Mouse (Mus musculus): Measurements from ENCODE around the gene Fcer1a. TPM values are rescaled to one million over a fixed set of nuclear protein-coding genes. Genes with fewer than 3 reads are reported as not detected.
"Not testable (repeated sequence)": the region's sequence is repeated elsewhere in the genome, so short reads cannot be mapped to it uniquely, and the experiment has no call there.

The Fcer1a gene
- total RNA-seq (2015; ENCODE audit: low replicate concordance) = 8.8 and 17.1 TPM in 2 replicates
- total RNA-seq (2017; ENCODE audit: low replicate concordance) = 10.3 and 10.5 TPM in 2 replicates

GRCm38 (mm10) chr1:173227081-173227480 is at the start of gene Fcer1a:
Fcer1a (minus strand) TSS chr1:173227214.
- ATAC-seq (replicated peaks; ENCODE audit: low FRiP score, poor library complexity, severe bottlenecking) = no peak

DNA sequence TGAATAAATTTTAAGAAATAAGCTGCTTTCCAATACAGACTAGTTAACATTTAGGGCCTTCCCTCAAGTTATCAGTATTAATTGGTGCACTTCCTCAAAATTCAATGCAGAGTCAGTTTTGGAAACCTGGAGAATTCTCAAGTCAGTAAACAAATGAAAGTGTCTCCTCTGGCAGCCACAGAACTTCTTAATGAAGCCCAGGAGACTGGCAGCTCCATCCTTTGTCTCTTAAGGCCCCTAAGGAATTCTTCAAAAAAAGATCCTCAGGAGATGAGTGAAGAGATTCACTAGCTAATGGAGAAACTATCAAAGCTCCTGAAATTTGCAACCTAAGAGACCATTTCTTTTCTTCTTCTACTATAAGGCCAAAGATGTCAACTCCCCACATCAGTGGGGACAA is 38.7 kb upstream of the Fcer1a start, which contains the start of gene Olfr418:
Olfr418 (plus strand) TSS at position 301 of the 400 bp plus-strand sequence.
- no peak for ATAC-seq (replicated peaks; ENCODE audit: low FRiP score, poor library complexity, severe bottlenecking)

- ATAC-seq (replicated peaks; ENCODE audit: low FRiP score, poor library complexity, severe bottlenecking) = no peak
Measured at GRCm38 (mm10) chr1:173249888-173250287, 22.9 kb upstream of the Fcer1a start.

DNA sequence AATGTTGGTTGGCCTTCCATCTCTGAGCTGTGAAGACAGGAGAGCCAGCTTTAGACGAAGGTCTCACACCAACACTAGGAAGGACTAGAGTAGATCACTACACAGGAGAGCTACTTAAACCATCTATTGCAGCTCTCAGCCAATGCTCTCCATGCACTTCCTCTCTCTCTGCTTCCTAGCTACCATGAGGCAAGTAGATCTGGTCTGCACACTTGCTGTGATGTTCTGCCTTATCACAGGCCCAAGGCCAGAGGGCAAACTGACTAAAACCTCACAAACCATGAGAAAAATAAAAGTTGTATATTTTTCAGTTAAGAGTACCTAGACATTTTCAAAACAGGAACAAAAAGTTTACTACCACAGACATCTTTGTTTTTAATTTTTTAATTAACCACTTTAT is 10.0 kb upstream of the Fcer1a start:
- ATAC-seq (replicated peaks; ENCODE audit: low FRiP score, poor library complexity, severe bottlenecking) = not testable (repeated sequence)

DNA sequence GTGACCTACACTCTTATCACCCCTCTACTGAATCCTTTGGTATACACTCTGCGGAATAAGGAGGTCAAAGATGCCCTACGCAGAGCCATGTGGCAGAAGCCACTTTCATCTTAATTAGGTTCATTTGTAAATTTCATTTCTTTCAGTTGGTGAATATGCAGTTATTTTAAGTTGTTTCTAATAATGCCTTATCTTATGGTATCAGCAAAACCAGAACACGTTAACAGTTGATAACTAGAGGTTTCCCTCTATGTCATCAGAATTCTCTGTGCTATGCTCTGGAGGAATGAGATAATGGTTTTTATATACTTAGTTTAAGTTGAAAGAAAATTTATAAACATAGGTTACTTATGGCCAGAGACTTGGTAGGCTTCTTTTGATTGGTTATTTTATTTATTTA is 10.5 kb downstream of the Fcer1a start:
- no peak for ATAC-seq (replicated peaks; ENCODE audit: low FRiP score, poor library complexity, severe bottlenecking)

DNA sequence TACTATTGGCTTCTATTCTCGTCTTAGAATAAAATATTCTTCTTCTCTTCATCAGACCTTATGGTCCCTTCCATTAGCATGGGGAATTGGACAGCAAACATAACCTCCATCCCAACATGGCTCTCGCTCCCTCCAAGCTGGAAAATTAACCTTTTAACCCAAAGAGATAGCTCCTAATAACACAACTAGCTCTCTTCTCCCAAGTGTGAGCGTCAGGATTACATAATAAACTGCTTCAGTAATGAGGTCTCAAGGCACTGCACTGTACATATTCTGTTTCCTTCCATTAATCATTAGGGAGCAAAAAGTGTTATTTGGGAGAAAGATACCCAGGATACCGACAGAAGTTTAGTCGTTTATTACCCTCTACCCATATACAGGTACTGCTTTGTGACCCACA is 14.9 kb downstream of the Fcer1a start, which contains the start of gene Olfr1404:
Olfr1404 (plus strand) TSS at position 301 of the 400 bp plus-strand sequence.
- ATAC-seq (replicated peaks; ENCODE audit: low FRiP score, poor library complexity, severe bottlenecking) = no peak

DNA sequence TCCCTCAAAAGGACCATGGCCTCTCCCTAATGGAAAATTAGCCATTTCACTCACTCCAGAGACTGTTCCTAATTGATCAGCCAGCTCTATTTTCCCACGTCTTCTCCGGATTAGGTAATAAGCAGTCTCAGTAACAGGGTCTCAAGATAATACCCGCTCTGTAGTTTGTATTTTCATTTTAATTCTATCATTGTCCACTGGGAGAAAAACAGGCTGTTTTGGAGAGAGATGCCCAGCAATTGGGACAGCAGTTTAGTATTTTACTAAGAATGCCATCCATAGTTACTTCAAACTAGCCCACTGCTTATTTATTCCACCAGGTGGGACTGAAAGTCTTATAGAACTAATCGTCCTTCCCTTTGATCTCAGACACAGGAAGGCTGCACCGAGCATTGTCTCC is 29.5 kb downstream of the Fcer1a start, which contains the start of gene Olfr218:
Olfr218 (plus strand) TSS at position 301 of the 400 bp plus-strand sequence.
- ATAC-seq (replicated peaks; ENCODE audit: low FRiP score, poor library complexity, severe bottlenecking) = no peak

GRCm38 (mm10) chr1:173196359-173196758 is 30.7 kb downstream of the Fcer1a start:
- ATAC-seq (replicated peaks; ENCODE audit: low FRiP score, poor library complexity, severe bottlenecking) = no peak; the same call in 1 of the 2 replicates

DNA sequence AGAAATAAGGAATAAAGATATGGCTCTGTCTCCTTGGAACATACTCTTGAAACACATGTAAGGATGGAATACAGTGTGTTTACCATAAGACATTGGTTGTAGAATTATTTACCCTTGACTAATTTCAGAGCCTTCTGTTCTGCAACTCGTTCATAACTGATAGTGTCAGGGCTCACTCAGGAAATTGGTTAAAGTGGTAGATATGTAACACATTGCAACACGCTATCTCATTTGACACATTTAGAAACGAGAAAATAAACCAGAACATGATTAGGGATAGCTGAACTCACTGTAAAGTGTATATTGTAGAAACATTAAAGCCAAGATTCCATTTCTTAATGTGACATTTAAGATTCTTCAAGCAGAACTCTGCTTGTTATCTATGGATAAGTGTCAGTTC is 35.0 kb downstream of the Fcer1a start:
- ATAC-seq (replicated peaks; ENCODE audit: low FRiP score, poor library complexity, severe bottlenecking) = no peak

GRCm38 (mm10) chr1:173190540-173190939 is 36.5 kb downstream of the Fcer1a start, which contains the start of gene Olfr1406:
Olfr1406 (minus strand) TSS chr1:173190640.
- no peak for ATAC-seq (replicated peaks; ENCODE audit: low FRiP score, poor library complexity, severe bottlenecking)

DNA sequence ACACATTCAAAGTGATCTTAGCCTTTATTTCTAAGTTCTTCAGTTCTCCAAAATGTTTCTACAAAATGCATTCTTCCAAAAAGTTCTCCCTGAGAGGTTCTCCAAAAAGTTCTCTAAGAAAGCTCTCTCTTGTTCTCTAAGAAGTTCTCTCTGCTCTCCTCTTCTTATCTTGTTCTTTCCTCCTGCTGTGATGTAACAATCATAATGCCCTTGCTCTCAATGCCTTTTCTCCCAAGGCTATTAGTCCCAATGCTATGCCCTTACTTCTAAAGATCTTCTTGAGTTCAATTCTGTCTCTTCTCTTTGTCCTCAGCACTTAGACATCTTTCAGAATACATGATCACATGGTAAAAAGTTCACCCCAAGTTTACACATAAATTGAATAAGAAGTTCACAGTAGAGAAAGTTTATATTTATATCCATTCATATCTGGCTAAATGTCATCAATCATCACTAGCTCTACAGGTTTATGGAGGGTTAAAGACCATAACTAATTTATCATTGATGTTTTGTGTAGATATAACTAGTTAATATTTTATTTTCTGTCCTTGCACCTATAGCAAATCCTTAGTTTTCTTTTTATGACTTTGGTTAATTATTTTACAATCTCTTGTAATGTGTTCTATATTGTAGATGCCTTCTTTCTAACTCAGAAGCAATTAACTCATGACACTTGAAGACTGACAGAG is 52.7 kb downstream of the Fcer1a start:
- ATAC-seq (replicated peaks; ENCODE audit: low FRiP score, poor library complexity, severe bottlenecking) = no peak

Other genes starting within 250 kb of the Fcer1a start
- not detected in 2 replicates for gene Olfr1408, start 89.8 kb downstream of the Fcer1a start, total RNA-seq (2015; ENCODE audit: low replicate concordance)
- gene Olfr1408, start 89.8 kb downstream of the Fcer1a start, total RNA-seq (2017; ENCODE audit: low replicate concordance) = not detected in 2 replicates
- gene Olfr1406, start 36.6 kb downstream of the Fcer1a start, total RNA-seq (2015; ENCODE audit: low replicate concordance) = not detected in 2 replicates
- gene Olfr1406, start 36.6 kb downstream of the Fcer1a start, total RNA-seq (2017; ENCODE audit: low replicate concordance) = not detected in 2 replicates
- not detected in 2 replicates for gene Olfr218, start 29.4 kb downstream of the Fcer1a start, total RNA-seq (2015; ENCODE audit: low replicate concordance)
- gene Olfr218, start 29.4 kb downstream of the Fcer1a start, total RNA-seq (2017; ENCODE audit: low replicate concordance) = not detected in 2 replicates
- gene Olfr1404, start 14.8 kb downstream of the Fcer1a start, total RNA-seq (2015; ENCODE audit: low replicate concordance) = not detected in 2 replicates
- gene Olfr1404, start 14.8 kb downstream of the Fcer1a start, total RNA-seq (2017; ENCODE audit: low replicate concordance) = not detected in 2 replicates
- gene Olfr418, start 38.8 kb upstream of the Fcer1a start, total RNA-seq (2015; ENCODE audit: low replicate concordance) = not detected in 2 replicates
- gene Olfr418, start 38.8 kb upstream of the Fcer1a start, total RNA-seq (2017; ENCODE audit: low replicate concordance) = not detected in 2 replicates
- not detected in 2 replicates for gene Mptx2, start 50.6 kb upstream of the Fcer1a start, total RNA-seq (2015; ENCODE audit: low replicate concordance)
- gene Mptx2, start 50.6 kb upstream of the Fcer1a start, total RNA-seq (2017; ENCODE audit: low replicate concordance) = not detected in 2 replicates
- 67.1 and 89.7 TPM in 2 replicates for gene Ackr1, start 106.5 kb upstream of the Fcer1a start, total RNA-seq (2015; ENCODE audit: low replicate concordance)
- gene Ackr1, start 106.5 kb upstream of the Fcer1a start, total RNA-seq (2017; ENCODE audit: low replicate concordance) = 43.2 and 60.3 TPM in 2 replicates
- gene Aim2, start 123.7 kb upstream of the Fcer1a start, total RNA-seq (2015; ENCODE audit: low replicate concordance) = 20.5 and 27.7 TPM in 2 replicates
- gene Aim2, start 123.7 kb upstream of the Fcer1a start, total RNA-seq (2017; ENCODE audit: low replicate concordance) = 45.9 and 55.4 TPM in 2 replicates
- 4.8 TPM in 1 of 2 replicates, not detected in the other for gene Cadm3, start 140.5 kb upstream of the Fcer1a start, total RNA-seq (2015; ENCODE audit: low replicate concordance)
- gene Cadm3, start 140.5 kb upstream of the Fcer1a start, total RNA-seq (2017; ENCODE audit: low replicate concordance) = 1.4 and 5.4 TPM in 2 replicates